Mouse (Mus musculus) olfactory bulb, adult 2 months (tissue): ENCODE results near the gene Col26a1.

Experiments used
- CTCF ChIP-seq: fragments of 200-500 bp; IDR thresholded peaks from 2 replicates; pipeline ENCODE4 v1.5.1; 2012; ENCODE audit warnings: low read depth, mild to moderate bottlenecking, low read length, moderate library complexity; ENCODE audit not compliant: insufficient read depth
- POLR2A ChIP-seq: fragments of 200-500 bp; IDR thresholded peaks from 2 replicates; pipeline ENCODE4 v1.6.1; 2012; ENCODE audit warnings: mild to moderate bottlenecking, low read depth, low read length, moderate library complexity; ENCODE audit not compliant: insufficient read depth

DNA sequence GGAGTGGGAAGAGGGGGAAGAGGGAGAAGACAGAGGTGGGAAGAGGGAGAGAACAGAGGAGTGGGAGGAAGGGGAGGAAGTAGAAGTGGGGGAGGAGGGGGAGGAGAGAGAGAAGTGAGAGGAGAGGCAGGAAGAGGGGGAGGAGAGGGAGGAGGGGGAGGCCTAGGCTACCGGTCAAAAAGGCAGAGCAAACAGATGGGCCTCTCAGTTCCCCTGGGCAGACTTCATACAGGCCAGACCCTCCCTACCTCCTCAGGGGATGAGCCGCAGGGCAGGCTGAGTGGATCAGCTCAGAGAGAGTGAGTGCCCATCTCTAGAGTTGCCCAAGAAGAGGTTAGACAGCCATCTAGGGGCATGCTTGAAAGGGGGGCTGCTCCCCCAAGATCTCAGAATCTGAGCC is 86.1 kb downstream of the Col26a1 start:
- no peak for TF ChIP-seq CTCF
- TF ChIP-seq POLR2A = no peak
